Mouse (Mus musculus): ENCODE results near the gene Ccdc88c.
A peak's percentile ranks its signal among the peaks of the same experiment; 100 is the strongest.
"Not testable (repeated sequence)": the region's sequence is repeated elsewhere in the genome, so short reads cannot be mapped to it uniquely, and the experiment has no call there.

The Ccdc88c gene

DNA sequence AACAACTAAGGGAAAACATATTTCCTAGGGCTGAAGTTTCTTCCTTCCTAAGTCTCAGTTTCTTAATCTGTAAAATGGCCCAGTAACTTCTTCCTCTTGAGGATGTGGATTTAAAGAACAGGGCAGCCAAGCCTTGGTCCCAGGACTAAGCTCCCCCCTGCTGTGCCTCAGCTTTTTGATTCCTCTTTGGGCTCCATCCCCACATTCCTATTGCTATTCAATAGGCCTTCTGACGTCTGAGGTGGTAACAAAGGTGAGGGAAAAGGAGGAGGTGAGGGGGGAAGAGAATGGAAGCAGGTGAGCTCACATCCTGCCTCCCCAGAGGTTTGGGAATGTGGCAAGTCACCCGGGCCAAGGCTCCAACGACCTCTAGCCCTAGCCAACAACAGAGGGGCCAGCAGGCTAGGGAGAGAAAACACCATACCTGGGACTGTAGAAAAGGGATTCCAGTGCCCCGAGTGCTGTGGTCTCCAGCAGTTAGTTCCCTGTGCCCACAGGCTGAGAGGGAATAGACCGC is 12.4 kb downstream of the Ccdc88c start:
- peak in 1 of 2 experiments; percentile 4 for DNase-seq

DNA sequence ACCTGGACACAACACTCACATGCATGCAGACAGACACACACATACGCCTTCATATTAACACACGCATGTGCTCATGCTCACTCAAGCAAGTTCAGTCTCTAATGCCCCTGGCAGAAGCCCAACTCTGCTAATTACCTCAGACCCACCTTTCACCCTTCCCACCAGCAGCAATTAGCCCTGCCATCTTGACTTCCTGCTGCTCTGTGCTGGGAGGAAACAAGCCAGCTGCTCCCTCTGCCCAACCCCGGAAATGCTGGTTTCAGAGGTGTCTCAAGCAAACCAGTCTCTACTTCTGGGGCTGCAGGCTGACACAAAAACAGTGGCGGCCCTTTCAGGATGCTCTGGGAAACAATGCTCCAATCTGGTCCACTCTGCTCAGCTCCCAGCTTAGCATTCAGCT is 12.9 kb downstream of the Ccdc88c start:
- peak; percentile 59 to 68 for DNase-seq

DNA sequence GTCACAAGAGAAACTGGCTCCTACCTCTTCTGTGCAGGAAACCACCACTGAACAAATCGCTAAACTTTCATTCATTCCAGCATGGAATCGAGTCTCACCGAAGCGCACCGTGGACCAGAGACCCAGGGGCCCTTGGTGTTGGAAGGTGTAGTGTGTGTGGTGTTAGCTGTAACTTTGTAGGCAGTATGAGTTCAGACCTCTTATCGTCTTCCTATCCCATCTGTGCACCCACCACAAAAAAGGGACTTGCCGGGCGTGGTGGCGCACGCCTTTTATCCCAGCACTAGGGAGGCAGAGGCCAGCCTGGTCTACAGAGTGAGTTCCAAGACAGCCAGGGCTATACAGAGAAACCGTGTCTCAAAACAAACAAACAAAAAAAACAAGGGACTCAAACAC is 13.7 kb downstream of the Ccdc88c start:
- peak in 1 of 2 experiments; percentile 3 for DNase-seq

- DNase-seq, result peak in 1 of 2 experiments; percentile 5
Measured at GRCm38 (mm10) chr12:101014549-101015164, 14.2 kb downstream of the Ccdc88c start.

DNA sequence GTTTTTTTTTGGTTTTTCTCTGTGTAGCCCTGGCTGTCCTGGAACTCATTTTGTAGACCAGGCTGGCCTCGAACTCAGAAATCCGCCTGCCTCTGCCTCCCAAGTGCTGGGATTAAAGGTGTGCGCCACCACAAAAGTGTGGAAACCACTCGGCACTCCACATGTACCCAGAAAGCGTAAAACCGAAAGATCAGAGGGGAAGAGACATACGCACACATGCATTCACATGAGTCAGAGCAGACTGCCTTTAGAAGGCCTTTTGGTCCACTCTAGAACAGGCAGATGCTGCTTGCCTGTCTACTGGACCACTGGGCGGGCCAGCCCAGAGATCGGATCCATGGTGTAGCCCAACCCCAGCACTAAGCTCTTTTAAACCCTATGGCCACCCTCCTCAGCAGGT is 15.2 kb downstream of the Ccdc88c start:
- not testable (repeated sequence) for DNase-seq

DNA sequence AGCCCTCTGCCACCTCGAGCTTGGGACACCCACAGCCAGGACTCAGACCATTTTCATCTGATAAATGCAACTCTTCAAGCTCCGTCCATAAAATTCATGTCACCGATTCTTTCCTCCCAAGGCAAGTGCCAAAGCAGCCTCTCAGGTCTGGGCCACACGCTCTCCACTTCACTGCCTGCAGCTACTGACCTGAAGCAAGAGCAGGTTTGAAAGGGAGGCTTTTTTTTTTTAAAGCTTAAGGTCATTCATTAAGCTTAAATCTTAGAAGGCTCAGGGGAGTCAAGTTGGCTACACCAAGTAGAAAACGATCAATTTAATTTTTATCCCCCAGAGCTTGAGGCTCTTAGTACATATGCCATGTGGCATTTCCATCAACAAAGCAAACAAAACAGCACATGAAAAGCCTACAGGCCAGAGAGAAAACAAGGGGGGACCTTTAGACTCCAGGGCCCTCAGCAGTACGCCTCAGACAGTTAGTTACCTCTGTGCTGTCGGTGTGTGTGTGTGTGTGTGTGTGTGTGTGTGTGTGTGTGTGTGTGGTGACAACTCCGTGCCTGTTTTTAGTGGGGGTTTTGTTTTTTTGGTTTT is 15.7 kb downstream of the Ccdc88c start:
- no peak for DNase-seq

DNA sequence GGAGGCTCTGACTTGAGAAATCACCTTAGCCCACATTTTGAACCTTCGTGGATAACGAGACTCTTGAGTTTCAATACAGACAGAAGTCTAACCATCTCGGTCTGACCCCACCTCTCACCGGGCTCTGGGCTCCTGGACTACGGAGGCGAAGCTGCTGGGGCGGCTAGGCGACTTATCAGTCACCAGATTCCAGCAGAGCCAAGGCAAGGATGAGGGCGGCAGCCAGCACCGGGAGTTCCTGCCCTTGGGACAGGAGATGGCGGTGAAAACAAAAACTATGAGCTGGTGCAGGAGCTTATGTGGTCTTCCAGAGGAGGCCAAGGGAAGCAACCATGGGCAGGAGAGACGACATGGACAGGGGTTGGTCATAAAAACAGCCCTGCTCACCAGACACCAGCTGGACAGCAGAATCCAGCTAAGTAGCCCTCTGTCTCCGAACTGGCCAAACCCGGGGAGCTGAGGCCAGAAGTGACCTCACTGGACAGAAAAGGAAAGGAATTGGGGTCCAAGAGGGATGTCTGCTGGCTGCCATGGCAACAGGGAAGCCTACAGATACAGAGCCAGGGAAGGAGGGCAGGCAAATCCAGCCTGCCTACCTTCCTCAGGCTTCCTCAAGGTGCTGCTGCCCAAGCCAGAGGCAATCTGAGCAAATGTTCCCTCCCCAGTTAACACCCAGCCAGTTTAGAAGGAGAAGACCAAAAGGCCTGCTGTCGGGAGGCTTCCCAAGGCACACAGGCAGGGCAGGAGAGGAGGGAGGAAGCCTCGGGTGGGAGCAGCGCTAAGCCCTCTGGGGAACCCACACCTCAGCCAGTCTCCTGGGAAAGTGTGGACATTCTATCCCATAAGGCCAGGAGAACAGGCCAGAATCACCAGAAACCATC is 16.4 kb downstream of the Ccdc88c start:
- DNase-seq, result no peak

DNA sequence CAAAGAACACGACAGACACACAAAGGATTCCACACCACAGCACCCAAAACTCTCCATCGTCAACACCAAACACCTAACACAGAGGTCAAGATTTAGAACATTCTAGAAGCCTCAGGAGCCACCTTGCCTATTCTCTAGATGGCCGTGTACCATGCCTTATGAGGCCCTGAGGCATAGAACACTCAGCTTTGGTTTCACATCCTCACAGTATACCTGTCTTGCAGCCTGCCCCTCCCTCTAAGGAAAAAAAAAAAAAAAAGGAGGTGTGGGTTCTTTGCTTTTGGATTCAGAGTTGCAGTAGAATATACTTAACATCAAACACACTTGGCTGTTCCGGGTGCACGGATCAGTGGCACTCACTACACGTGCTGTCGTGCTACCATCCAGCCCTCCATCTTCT is 17.8 kb downstream of the Ccdc88c start:
- DNase-seq, result peak in 1 of 2 experiments; percentile 26

GRCm38 (mm10) chr12:101010148-101010920 is 18.5 kb downstream of the Ccdc88c start:
- DNase-seq, result no peak

DNA sequence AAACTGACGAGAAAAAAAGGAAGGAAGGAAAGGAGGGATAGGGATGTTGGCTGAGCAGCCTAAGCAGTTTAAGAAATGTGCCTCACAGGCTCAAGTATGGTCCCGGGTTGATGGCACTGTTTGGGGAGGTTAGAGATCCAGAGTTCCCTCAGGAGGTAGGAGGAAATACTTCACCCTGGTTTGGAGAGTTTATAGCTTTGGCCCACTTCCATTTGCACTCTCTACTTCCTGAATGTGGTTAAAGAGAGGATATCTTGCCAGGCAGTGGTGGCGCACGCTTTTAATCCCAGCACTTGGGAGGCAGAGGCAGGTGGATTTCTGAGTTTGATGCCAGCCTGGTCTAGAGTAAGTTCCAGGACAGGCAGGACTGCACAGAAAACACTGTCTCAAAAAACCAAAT is 19.6 kb downstream of the Ccdc88c start:
- no peak for DNase-seq

GRCm38 (mm10) chr12:101008648-101009047 is 20.2 kb downstream of the Ccdc88c start:
- no peak for DNase-seq

GRCm38 (mm10) chr12:101007968-101008481 is 20.8 kb downstream of the Ccdc88c start:
- no peak for DNase-seq

GRCm38 (mm10) chr12:101007427-101007826 is 21.4 kb downstream of the Ccdc88c start:
- no peak for DNase-seq

DNA sequence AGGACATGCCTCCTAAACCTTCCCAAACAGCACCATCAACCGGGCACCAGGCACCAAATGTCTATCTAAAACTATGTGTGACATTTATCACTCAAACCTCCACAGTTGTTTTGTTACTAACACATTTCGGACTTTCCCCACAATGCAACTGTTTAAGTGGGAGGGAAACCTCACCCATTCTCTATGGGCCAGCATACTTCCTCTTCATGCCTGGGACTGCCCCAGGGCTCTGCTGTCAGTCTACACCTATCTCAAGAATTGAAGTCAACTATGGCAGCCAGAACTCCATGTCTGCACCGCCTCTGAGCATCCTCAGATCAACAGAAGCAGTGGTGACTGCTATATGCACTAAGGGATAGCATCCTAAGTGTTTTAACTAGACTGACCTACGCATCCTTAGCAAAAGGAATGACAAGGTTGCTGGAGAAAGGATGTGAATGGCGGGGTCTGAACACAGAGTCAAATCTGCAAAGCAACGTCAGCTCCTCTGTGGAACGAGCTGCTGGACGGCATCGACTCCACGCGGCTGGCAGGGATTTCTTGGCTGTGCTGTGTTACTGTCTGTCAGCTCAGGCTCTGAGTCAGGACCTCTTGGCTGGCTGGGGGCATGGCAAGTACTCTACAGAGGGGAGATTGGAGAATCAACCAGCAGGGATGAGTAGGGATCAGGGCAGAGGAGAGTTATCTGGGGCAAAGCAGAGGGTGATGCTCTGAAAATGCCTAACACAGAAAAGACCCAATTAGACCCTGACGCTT is 23.0 kb downstream of the Ccdc88c start:
- peak in 1 of 2 experiments; percentile 48 for DNase-seq

GRCm38 (mm10) chr12:101004982-101005381 is 23.9 kb downstream of the Ccdc88c start:
- no peak for DNase-seq

GRCm38 (mm10) chr12:101002801-101003513 is 25.9 kb downstream of the Ccdc88c start:
- DNase-seq, result no peak

GRCm38 (mm10) chr12:100999061-100999954 is 29.5 kb downstream of the Ccdc88c start:
- no peak for DNase-seq

DNA sequence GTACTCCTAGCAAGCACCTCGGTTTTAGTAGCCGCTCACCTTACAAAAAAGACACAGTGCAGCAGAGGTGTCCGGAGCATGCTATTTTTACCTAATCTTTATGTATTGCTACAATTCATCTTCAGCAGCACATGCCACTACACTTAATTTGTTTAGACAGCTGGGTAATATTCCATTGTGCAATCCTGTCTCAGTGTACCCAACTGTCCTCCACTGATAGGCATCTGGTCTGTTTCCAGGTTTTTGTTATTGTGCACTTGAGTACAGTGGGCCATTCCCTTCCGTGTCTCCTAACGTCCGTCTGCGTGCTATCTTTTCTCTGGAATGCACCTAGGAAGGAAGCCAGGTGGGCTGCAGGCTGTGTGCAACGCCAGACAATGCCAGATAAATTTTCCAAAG is 30.3 kb downstream of the Ccdc88c start:
- DNase-seq, result no peak

DNA sequence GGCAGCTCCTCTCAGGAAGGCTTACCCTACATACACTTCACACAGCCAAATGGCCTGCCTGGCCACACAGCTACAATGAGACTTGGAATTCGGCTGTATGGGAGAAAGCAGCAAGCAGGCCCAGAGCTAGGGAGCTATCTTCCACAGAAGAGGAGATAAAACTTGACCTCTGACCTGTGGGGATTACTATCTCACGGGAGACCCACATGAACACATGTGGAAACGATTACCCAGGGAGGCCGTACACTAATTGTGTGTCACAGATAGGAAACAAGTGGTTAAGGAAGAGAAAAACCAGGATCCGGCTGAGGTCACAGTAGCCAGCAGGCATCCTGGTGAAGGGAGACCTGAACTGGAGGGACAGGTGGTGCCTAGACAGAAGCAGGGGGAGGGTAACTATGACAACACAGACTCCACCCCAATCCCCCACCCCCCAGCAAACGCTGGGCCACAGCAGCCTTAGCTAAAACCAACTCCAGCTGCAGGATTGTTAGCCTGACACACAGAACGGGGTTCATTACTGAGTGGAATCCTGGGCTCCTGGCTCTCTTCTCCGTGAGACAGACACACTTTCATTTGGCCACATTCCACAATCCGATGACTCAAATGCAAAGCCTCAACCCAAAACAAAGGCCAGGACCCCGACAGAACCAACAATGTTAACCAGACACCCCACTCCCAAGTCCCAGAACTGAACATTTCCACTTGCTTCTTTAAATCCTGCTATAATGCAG is 30.9 kb downstream of the Ccdc88c start:
- no peak for DNase-seq
